11 mouse cellular contexts compared by ENCODE assay signal in genomic region chr13:20115131-20115907, GRCm38 (mm10). TPM values are rescaled to one million over a fixed set of nuclear protein-coding genes. Genes with fewer than 3 reads are reported as not detected.
DNase-seq lines count a peak whose midpoint lies in the region; ATAC-seq and TF ChIP-seq lines count a peak whose summit lies in the region.
"Had no signal": no experiment of that assay in that cellular context is flagged by ENCODE, and none has a peak within 500 bp of the region (broad histone marks: within the 10 kb centered on the region; RNA-seq: fewer than 3 reads in every experiment).

No protein-coding gene starts in this region.

- H3K36me3 ChIP-seq in hindbrain, embryonic 13.5 days, result no peaks in the 10 kb centered on the region
- H3K36me3 ChIP-seq in hindbrain, embryonic 10.5 days, result no peaks in the 10 kb centered on the region
- H3K36me3 ChIP-seq in intestine, postnatal 0 days (ENCODE audit: control insufficient read depth, insufficient read depth), result no peaks in the 10 kb centered on the region
- H3K36me3 ChIP-seq: stomach, embryonic 15.5 days had no signal

- no peak overlapping the region for H3K4me3 ChIP-seq in hindbrain, embryonic 13.5 days
- H3K4me3 ChIP-seq in hindbrain, embryonic 10.5 days, result no peak overlapping the region
- H3K4me3 ChIP-seq in intestine, postnatal 0 days (ENCODE audit: low read depth, low read length), result no peak overlapping the region
- H3K4me3 ChIP-seq: stomach, embryonic 15.5 days had no signal

- no peak for DNase-seq in hindbrain, embryonic 10.5 days (ENCODE audit: low spot score)
- DNase-seq in 3134 (ENCODE audit: extremely low read depth, insufficient read length, low spot score), result peak; percentile 62
- DNase-seq in 3T3-L1 (ENCODE audit: low read depth, low spot score), result peak; percentile 92
- DNase-seq in right cerebral cortex, postnatal 25 days, result no peak
- no peak for DNase-seq in spleen, postnatal 4 days (ENCODE audit: low spot score in 2 of 2)
- DNase-seq: adrenal gland, postnatal 10 days; cerebellum, adult 18-20 months had no signal

- no peak overlapping the region for H3K4me2 ChIP-seq in hindbrain, embryonic 13.5 days
- H3K4me2 ChIP-seq in intestine, postnatal 0 days (replicated peaks; ENCODE audit: low read depth), result no peak overlapping the region
- H3K4me2 ChIP-seq: stomach, embryonic 15.5 days had no signal

- no peak overlapping the region for H3K27ac ChIP-seq in hindbrain, embryonic 13.5 days
- H3K27ac ChIP-seq in hindbrain, embryonic 10.5 days, result no peak overlapping the region
- H3K27ac ChIP-seq in intestine, postnatal 0 days (ENCODE audit: low read depth, low read length), result no peak overlapping the region
- H3K27ac ChIP-seq: stomach, embryonic 15.5 days had no signal

- H3K4me1 ChIP-seq in hindbrain, embryonic 13.5 days (replicated peaks), result peaks cover 16% of the 10 kb centered on the region; the same call in 1 of the 2 replicates
- peaks cover 24% of the 10 kb centered on the region for H3K4me1 ChIP-seq in hindbrain, embryonic 10.5 days (replicated peaks)
- peaks cover 10% of the 10 kb centered on the region; the same call in 1 of the 2 replicates for H3K4me1 ChIP-seq in intestine, postnatal 0 days (replicated peaks; ENCODE audit: control insufficient read depth, insufficient read depth, low read length)
- H3K4me1 ChIP-seq: stomach, embryonic 15.5 days had no signal

- 0 out of 2 replicates have a peak, but pooled peaks have one; percentile 21 for ATAC-seq in hindbrain, embryonic 13.5 days (ENCODE audit: low FRiP score)
- ATAC-seq in intestine, postnatal 0 days, result peak; percentile 24; the same call in 1 of the 2 replicates
- ATAC-seq: forebrain, embryonic 14.5 days had no signal

- 64% methylated on average over 9 of the region's 9 CpGs for WGBS in hindbrain, embryonic 13.5 days
- WGBS in hindbrain, embryonic 10.5 days, result 61% methylated on average over 9 of the region's 9 CpGs
- whole genome bisulfite sequencing in intestine, postnatal 0 days, result 43% methylated on average over 9 of the region's 9 CpGs

- TF ChIP-seq CTCF in intestine, postnatal 0 days (IDR thresholded peaks at IDR 0.05; ENCODE audit: low read depth), result peak; percentile 24; the same call in 1 of the 2 replicates

- no peaks in the 10 kb centered on the region for H3K27me3 ChIP-seq in hindbrain, embryonic 13.5 days
- H3K27me3 ChIP-seq in hindbrain, embryonic 10.5 days (ENCODE audit: insufficient read depth, poor library complexity, severe bottlenecking), result no peaks in the 10 kb centered on the region
- no peaks in the 10 kb centered on the region for H3K27me3 ChIP-seq in intestine, postnatal 0 days (replicated peaks; ENCODE audit: control insufficient read depth, insufficient read depth, low read length)
- H3K27me3 ChIP-seq: stomach, embryonic 15.5 days had no signal

- H3K9ac ChIP-seq in hindbrain, embryonic 13.5 days, result no peak overlapping the region
- no peak overlapping the region for H3K9ac ChIP-seq in intestine, postnatal 0 days (ENCODE audit: low read depth, low read length)
- H3K9ac ChIP-seq: stomach, embryonic 15.5 days had no signal

- H3K9me3 ChIP-seq in hindbrain, embryonic 13.5 days, result no peaks in the 10 kb centered on the region
- H3K9me3 ChIP-seq in hindbrain, embryonic 10.5 days, result no peaks in the 10 kb centered on the region
- no peaks in the 10 kb centered on the region for H3K9me3 ChIP-seq in intestine, postnatal 0 days (ENCODE audit: control insufficient read depth)
- H3K9me3 ChIP-seq: stomach, embryonic 15.5 days had no signal

RNA-seq across cellular contexts. Expression of gene Elmo1, which starts 24.9 kb away (rescaled TPM):
- polyA plus RNA-seq in hindbrain, embryonic 13.5 days (2015; fragmentation: Nextera tagmentation; extraction: Ambion mirVana), result 45.8 and 45.9 TPM in 2 replicates
- 12.5 and 19.2 TPM in 2 replicates for polyA plus RNA-seq in hindbrain, embryonic 10.5 days (2016; fragmentation: Nextera tagmentation; extraction: Ambion mirVana)
- polyA plus RNA-seq in intestine, postnatal 0 days (2015; fragmentation: Nextera tagmentation; extraction: Ambion mirVana), result 8.2 and 8.6 TPM in 2 replicates

Comparison
In these comparisons a context has a peak if more than half of its experiments do, and no peak if none do; other contexts are left out.
1. DNase-seq: peak in 3134 (single experiment) and 3T3-L1 (single experiment); none in hindbrain, embryonic 10.5 days (single experiment), right cerebral cortex, postnatal 25 days (single experiment) and spleen, postnatal 4 days (0 of 2).